Mouse (Mus musculus) intestine, embryonic 16.5 days (tissue): ENCODE results near the gene Gpt2. TPM values are rescaled to one million over a fixed set of nuclear protein-coding genes. Genes with fewer than 3 reads are reported as not detected.

Source experiments
- ATAC-seq: fragments of 200-750 bp; cut with Nextera tagmentation; 2 replicates; pipeline ENCODE4 v1.8.0; 2017; ENCODE audit warnings: moderate TSS enrichment, moderate library complexity
- H3K27ac ChIP-seq: fragments of 300-500 bp; sonication (generic); 2 replicates; pipeline ENCODE4 v1.5.1; 2014; ENCODE audit warnings: mild to moderate bottlenecking, low read length
- H3K27me3 ChIP-seq: fragments of 300-500 bp; sonication (generic); replicated peaks from 2 replicates; pipeline ENCODE4 v1.6.1; 2014; ENCODE audit warnings: low read length, control low read depth, mixed read lengths; ENCODE audit not compliant: control insufficient read depth, insufficient read depth
- H3K36me3 ChIP-seq: fragments of 300-500 bp; sonication (generic); 2 replicates; pipeline ENCODE4 v1.6.1; 2014; ENCODE audit warnings: low read length, control low read depth; ENCODE audit not compliant: control insufficient read depth, insufficient read depth
- H3K4me1 ChIP-seq: fragments of 300-500 bp; sonication (generic); 2 replicates; pipeline ENCODE4 v1.6.1; 2014; ENCODE audit warnings: low read length, control low read depth, mixed read lengths; ENCODE audit not compliant: control insufficient read depth, insufficient read depth
- H3K4me2 ChIP-seq: fragments of 300-500 bp; sonication (generic); 2 replicates; pipeline ENCODE4 v1.6.1; 2014; ENCODE audit warnings: low read depth, low read length, control low read depth
- H3K4me3 ChIP-seq: fragments of 300-500 bp; sonication (generic); 2 replicates; pipeline ENCODE4 v1.5.1; 2014; ENCODE audit warnings: mild to moderate bottlenecking, low read length
- H3K9ac ChIP-seq: fragments of 300-500 bp; sonication (generic); 2 replicates; pipeline ENCODE4 v1.6.1; 2014; ENCODE audit warnings: low read depth, low read length
- H3K9me3 ChIP-seq: fragments of 300-500 bp; sonication (generic); 2 replicates; pipeline ENCODE4 v1.6.1; 2016; ENCODE audit warnings: low read length, control low read depth; ENCODE audit not compliant: control insufficient read depth
- WGBS: fragments of 180-500 bp; shearing (Covaris S2); extraction: QIAGEN DNeasy Blood & Tissue Kit; methylation state at CpG from one replicate; pipeline ENCODE4 v1.1.7; 2014; 5-methylcytosine and 5-hydroxymethylcytosine counted together
- polyA plus RNA-seq: library from polyadenylated mRNA; unstranded; fragments of >200 nt; fragmentation: Nextera tagmentation; extraction: Ambion mirVana; gene quantifications from 2 replicates; pipeline ENCODE4 v1.2.1, GENCODE M21; 2015

Gene Gpt2
- polyA plus RNA-seq, 1 experiment from 2014 or later, result 12.4 TPM

DNA sequence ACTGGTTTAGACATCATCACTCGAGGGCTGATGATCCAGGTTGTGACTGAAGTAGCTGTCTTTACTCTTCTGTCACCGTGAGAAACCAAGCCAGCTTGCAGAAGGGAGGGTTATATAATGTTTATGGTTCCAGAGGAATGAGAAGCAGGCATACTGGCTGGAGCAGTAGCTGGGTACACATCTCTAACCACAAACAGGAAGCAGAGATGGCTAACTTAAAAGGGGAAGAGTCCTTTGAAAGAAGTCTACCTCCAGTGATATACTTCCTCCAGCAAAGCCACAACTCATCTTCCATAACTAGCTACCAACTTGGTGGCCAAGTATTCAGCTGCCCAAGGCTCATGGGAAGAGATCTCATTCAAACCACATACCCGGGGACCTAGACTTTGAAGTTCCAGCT, 39.1 kb downstream of the Gpt2 start:
- ATAC-seq, result no peak
- Histone ChIP-seq H3K4me1 (no peaks in the 10 kb centered on the region), H3K27ac (no peak overlapping the region), H3K9me3 (no peaks in the 10 kb centered on the region), H3K4me3 (no peak overlapping the region), H3K4me2 (no peak overlapping the region), H3K9ac (no peak overlapping the region), H3K27me3 (no peaks in the 10 kb centered on the region), H3K36me3 (0 out of 2 replicates have a peak, but pooled peaks cover 2% of the 10 kb centered on the region)
- WGBS, result 76% methylated on average over 3 of the region's 3 CpGs

DNA sequence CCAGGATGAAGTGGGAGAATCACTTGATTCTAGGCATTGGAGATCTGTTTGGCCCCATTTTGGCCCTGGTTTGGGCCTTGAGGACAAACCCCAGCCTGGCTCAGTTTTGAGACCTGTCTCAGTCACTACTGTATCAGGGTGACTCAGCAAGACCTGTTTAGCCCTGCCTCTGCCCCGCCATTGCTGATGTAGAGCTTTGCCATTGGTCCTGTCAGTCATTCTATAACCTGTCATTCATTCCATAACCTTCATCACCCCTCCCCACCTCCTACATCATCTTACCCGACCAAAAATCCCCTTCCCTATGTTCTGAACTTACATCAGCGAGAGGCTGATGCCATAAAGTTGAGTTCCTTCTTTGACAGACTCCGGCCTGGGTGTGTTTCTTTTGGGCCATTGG, 40.5 kb downstream of the Gpt2 start:
- 90% methylated on average over 4 of the region's 4 CpGs for WGBS
- Histone ChIP-seq H3K9me3 (no peaks in the 10 kb centered on the region), H3K4me2 (no peak overlapping the region), H3K36me3 (0 out of 2 replicates have a peak, but pooled peaks cover 4% of the 10 kb centered on the region), H3K27ac (no peak overlapping the region), H3K9ac (no peak overlapping the region), H3K4me3 (no peak overlapping the region), H3K27me3 (no peaks in the 10 kb centered on the region), H3K4me1 (no peaks in the 10 kb centered on the region)
- no peak for ATAC-seq

DNA sequence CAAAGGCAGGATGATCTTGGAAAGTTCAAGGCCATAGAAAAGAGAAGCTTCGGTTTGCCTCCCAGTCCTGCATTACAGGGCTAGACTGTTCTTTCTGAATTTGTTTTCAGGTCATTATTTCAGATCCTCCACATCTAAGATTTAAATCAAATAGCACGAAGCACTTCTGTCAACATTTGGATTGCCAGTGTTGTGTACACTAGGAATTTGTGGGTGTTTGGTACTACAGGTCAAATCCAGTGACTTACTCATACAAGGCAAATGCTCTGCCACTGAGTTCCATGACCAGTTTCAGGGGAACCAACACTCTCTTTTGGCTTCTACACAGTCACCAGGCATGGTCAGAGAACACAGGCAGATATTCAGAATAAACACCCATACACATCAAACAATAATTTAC, 41.1 kb downstream of the Gpt2 start:
- no peaks in the 10 kb centered on the region for H3K4me1 ChIP-seq
- H3K9me3 ChIP-seq, result no peaks in the 10 kb centered on the region
- WGBS, result 77% methylated on average over 2 of the region's 2 CpGs
- H3K4me3 ChIP-seq, result no peak overlapping the region
- H3K36me3 ChIP-seq, result 0 out of 2 replicates have a peak, but pooled peaks cover 9% of the 10 kb centered on the region
- ATAC-seq, result no peak
- no peak overlapping the region for H3K9ac ChIP-seq
- H3K27ac ChIP-seq, result no peak overlapping the region
- no peak overlapping the region for H3K4me2 ChIP-seq
- no peaks in the 10 kb centered on the region for H3K27me3 ChIP-seq

DNA sequence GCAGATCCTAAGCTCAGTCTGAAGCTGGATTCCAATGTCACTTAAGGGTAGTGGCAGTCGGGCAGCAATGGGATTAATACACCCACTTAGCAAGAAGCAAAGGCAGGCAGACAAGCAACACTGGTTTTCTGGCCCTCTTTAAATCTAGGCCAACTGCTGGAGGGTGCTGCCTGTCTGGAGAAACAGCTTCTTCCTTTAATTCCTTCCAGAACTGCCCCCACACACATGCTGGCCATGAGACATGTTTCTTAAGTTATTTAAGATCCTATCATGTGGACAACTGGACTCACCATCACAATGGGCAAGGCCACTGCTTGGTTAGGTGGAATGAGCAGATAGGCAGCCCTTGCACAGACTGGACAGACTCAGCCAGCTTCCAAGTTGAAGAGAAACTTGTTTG, 41.8 kb downstream of the Gpt2 start:
- Histone ChIP-seq H3K4me2 (no peak overlapping the region), H3K27me3 (no peaks in the 10 kb centered on the region), H3K9me3 (no peaks in the 10 kb centered on the region), H3K4me3 (no peak overlapping the region), H3K4me1 (no peaks in the 10 kb centered on the region), H3K9ac (no peak overlapping the region), H3K36me3 (peaks cover 12% of the 10 kb centered on the region; the same call in 1 of the 2 replicates), H3K27ac (no peak overlapping the region)
- no peak for ATAC-seq
- 83% methylated on average over 1 of the region's 1 CpGs for WGBS

DNA sequence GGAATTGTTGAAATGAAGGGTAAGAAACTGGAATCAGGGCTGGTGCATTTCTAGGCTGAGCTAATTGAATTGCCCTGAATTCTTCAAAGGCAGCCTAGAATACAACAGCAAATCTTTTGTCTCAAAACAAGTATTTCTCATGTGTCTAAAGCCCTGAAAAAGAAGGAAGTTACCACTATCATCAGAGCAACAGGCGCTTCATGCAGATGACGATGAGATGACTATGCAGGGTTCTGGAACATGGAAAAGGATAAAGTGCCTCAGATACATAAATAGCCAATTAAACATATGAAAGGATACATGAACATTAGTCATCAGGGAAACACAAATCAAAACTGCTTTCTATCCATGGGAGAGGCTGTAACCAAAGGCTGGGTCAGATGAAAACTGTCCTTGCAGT, 44.0 kb downstream of the Gpt2 start:
- no peak for ATAC-seq
- no peaks in the 10 kb centered on the region for H3K9me3 ChIP-seq
- no peak overlapping the region for H3K27ac ChIP-seq
- 93% methylated on average over 2 of the region's 2 CpGs for WGBS
- no peak overlapping the region for H3K9ac ChIP-seq
- H3K36me3 ChIP-seq, result peaks cover 13% of the 10 kb centered on the region; the same call in 1 of the 2 replicates
- H3K4me1 ChIP-seq, result no peaks in the 10 kb centered on the region
- H3K4me3 ChIP-seq, result no peak overlapping the region
- H3K4me2 ChIP-seq, result no peak overlapping the region
- H3K27me3 ChIP-seq, result no peaks in the 10 kb centered on the region

DNA sequence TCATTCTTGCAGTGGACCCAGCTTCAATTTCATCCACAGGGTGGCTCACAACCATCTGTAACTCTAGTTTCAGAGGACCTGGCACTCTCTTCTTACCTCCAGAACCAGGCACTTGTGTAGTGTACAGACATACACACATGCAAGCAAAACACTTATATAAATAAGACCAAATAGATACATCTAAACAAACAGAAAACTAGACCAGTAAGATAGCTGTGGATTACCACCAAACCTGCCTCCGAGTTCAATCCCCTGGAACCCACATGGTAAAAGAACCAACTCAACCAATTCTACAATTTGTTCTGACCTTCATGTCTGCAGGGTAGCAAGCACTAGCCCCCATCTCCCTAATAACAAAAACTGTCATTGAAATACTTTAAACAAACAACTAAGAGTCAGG, 59.6 kb downstream of the Gpt2 start:
- 85% methylated on average over 1 of the region's 1 CpGs for WGBS
- peaks cover 9% of the 10 kb centered on the region for H3K36me3 ChIP-seq
- ATAC-seq, result no peak

DNA sequence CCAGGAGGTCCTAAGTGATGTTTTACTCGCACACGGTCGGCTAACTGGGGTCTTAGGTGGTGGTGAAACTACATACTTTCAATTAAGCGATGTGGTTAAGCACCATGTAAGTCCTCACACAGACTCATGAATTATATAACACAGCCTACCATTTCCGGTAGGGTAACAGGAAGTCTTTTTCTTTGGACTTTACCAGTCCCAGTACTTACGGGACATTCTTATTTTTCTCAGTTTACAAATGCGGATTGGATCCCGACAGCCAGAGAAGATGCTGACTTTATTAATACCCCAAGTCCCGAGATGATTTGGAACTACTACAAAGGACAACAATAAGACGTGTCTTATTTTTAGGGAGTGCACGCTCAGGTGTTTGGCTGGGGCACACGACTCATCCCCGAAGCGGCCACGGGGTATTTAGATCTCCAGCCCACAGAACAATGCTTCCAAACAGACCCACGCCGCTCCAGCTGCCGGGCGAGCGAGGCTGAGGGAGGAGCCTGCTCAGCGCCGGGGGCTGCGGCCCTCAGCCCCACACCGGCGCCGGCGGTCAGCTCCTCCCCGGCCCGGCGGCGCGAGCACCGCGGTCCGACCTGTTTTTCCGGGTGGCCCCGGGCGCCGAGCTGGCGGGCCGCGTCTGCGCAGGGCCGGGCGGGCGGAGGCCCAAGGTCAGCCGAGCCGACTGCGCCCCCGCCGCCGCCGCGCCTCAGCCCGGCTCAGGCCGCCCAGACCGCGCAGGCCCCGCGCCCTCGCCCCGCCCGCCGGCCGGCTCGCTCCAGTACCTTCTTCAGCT, 62.2 kb downstream of the Gpt2 start:
- WGBS, result under 1% methylated on average over 50 of the region's 66 CpGs
- no peaks in the 10 kb centered on the region for H3K27me3 ChIP-seq
- ATAC-seq, result peak; percentile 96
- peak overlapping the region; percentile 59 for H3K4me2 ChIP-seq
- peak overlapping the region; percentile 97 for H3K27ac ChIP-seq
- 0 out of 2 replicates have a peak, but pooled peaks cover 4% of the 10 kb centered on the region for H3K4me1 ChIP-seq
- H3K9ac ChIP-seq, result peak overlapping the region; percentile 93
- H3K36me3 ChIP-seq, result 0 out of 2 replicates have a peak, but pooled peaks cover 4% of the 10 kb centered on the region
- H3K9me3 ChIP-seq, result no peaks in the 10 kb centered on the region
- peak overlapping the region; percentile 91 for H3K4me3 ChIP-seq

More for the DNA sequence above, 59.6 kb downstream of the Gpt2 start:
- no peak overlapping the region for H3K9ac ChIP-seq
- no peak overlapping the region for H3K4me2 ChIP-seq
- 0 out of 2 replicates have a peak, but pooled peaks cover 4% of the 10 kb centered on the region for H3K4me1 ChIP-seq
- no peaks in the 10 kb centered on the region for H3K9me3 ChIP-seq
- no peaks in the 10 kb centered on the region for H3K27me3 ChIP-seq
- H3K27ac ChIP-seq, result no peak overlapping the region
- no peak overlapping the region for H3K4me3 ChIP-seq

DNA sequence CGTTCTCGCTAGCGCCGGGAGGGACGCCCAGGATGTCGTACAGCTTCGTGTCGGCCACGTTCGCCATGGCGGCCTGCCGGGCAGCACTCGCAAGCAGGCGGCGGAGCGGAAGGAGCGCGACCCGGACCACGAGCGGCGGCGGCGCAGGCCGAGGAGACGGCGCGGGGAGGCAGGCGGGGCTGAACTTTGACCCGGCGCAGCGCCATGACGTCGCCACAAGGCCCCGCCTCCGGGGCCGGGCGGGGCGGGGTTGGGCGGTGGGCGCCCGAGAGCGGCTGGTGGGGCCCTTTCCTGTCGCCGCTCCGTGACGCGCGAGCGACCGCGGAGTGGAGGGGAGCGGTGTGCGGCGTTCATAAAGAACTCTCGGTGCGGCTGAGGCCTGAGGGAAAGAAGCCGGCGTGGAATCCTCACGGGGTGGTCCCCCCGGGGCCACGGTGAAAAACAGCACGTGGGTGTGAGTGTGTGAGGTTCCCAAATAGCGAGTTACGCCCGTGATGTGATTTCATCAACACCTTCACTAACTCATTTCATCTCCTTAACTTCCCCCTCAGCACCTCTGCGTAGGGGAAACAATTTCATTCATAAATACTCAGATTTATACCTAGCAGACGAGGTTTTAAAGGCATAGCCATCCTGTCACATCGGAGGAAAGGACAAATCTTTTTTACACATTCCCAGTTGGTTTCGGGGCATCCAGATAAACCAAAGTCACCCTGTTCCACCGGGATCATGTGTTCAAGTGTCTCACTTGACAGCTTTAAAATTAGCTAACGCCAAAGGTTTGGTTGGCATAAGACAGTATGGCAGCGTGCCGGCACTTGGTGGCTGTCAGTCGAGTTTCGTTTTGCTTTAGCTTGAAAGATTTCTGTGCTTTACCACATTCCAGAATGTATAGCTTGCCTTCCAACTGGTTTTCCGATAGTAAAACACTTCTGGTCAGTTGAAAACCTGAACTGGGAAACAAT, 63.1 kb downstream of the Gpt2 start, which contains the start of gene Dnaja2:
Gene Dnaja2, minus strand, starts transcription at position 164 of the 965 bp plus-strand sequence.
- H3K27me3 ChIP-seq, result no peaks in the 10 kb centered on the region
- 0 out of 2 replicates have a peak, but pooled peaks cover 4% of the 10 kb centered on the region for H3K36me3 ChIP-seq
- peak within 1 kb of the TSS; percentile 93 for H3K9ac ChIP-seq
- whole genome bisulfite sequencing, result under 1% methylated on average over 58 of the region's 77 CpGs
- peak within 1 kb of the TSS; percentile 97 for H3K27ac ChIP-seq
- no peaks in the 10 kb centered on the region for H3K9me3 ChIP-seq
- 0 out of 2 replicates have a peak, but pooled peaks cover 4% of the 10 kb centered on the region for H3K4me1 ChIP-seq
- H3K4me2 ChIP-seq, result peak within 1 kb of the TSS; percentile 59
- peak; percentile 96 for ATAC-seq
- peak within 1 kb of the TSS; percentile 91 for H3K4me3 ChIP-seq
